Mouse (Mus musculus) intestine, embryonic 16.5 days (tissue): Measurements from ENCODE around the gene Asb16. TPM values are rescaled to one million over a fixed set of nuclear protein-coding genes. Genes with fewer than 3 reads are reported as not detected.

Source experiments
- ATAC-seq: fragments of 200-750 bp; cut with Nextera tagmentation; 2 replicates; pipeline ENCODE4 v1.8.0; 2017; ENCODE audit warnings: moderate TSS enrichment, moderate library complexity
- H3K27ac ChIP-seq: fragments of 300-500 bp; sonication (generic); 2 replicates; pipeline ENCODE4 v1.5.1; 2014; ENCODE audit warnings: mild to moderate bottlenecking, low read length
- H3K27me3 ChIP-seq: fragments of 300-500 bp; sonication (generic); replicated peaks from 2 replicates; pipeline ENCODE4 v1.6.1; 2014; ENCODE audit warnings: low read length, control low read depth, mixed read lengths; ENCODE audit not compliant: control insufficient read depth, insufficient read depth
- H3K36me3 ChIP-seq: fragments of 300-500 bp; sonication (generic); 2 replicates; pipeline ENCODE4 v1.6.1; 2014; ENCODE audit warnings: low read length, control low read depth; ENCODE audit not compliant: control insufficient read depth, insufficient read depth
- H3K4me1 ChIP-seq: fragments of 300-500 bp; sonication (generic); 2 replicates; pipeline ENCODE4 v1.6.1; 2014; ENCODE audit warnings: low read length, control low read depth, mixed read lengths; ENCODE audit not compliant: control insufficient read depth, insufficient read depth
- H3K4me2 ChIP-seq: fragments of 300-500 bp; sonication (generic); 2 replicates; pipeline ENCODE4 v1.6.1; 2014; ENCODE audit warnings: low read depth, low read length, control low read depth
- H3K4me3 ChIP-seq: fragments of 300-500 bp; sonication (generic); 2 replicates; pipeline ENCODE4 v1.5.1; 2014; ENCODE audit warnings: mild to moderate bottlenecking, low read length
- H3K9ac ChIP-seq: fragments of 300-500 bp; sonication (generic); 2 replicates; pipeline ENCODE4 v1.6.1; 2014; ENCODE audit warnings: low read depth, low read length
- H3K9me3 ChIP-seq: fragments of 300-500 bp; sonication (generic); 2 replicates; pipeline ENCODE4 v1.6.1; 2016; ENCODE audit warnings: low read length, control low read depth; ENCODE audit not compliant: control insufficient read depth
- WGBS: fragments of 180-500 bp; shearing (Covaris S2); extraction: QIAGEN DNeasy Blood & Tissue Kit; methylation state at CpG from one replicate; pipeline ENCODE4 v1.1.7; 2014; 5-methylcytosine and 5-hydroxymethylcytosine counted together
- polyA plus RNA-seq: library from polyadenylated mRNA; unstranded; fragments of >200 nt; fragmentation: Nextera tagmentation; extraction: Ambion mirVana; gene quantifications from 2 replicates; pipeline ENCODE4 v1.2.1, GENCODE M21; 2015

Gene Asb16
- polyA plus RNA-seq, 1 experiment from 2014 or later = 0.05 TPM

GRCm38 (mm10) chr11:102249351-102250090 is 19.0 kb upstream of the Asb16 start:
- Histone ChIP-seq H3K4me2 (peak overlapping the region; percentile 87), H3K36me3 (peaks cover 3% of the 10 kb centered on the region; the same call in 1 of the 2 replicates), H3K9me3 (no peaks in the 10 kb centered on the region), H3K27me3 (no peaks in the 10 kb centered on the region), H3K4me3 (peak overlapping the region; percentile 84), H3K4me1 (peaks cover 21% of the 10 kb centered on the region), H3K27ac (no peak overlapping the region; the same call in 1 of the 2 replicates), H3K9ac (peak overlapping the region; percentile 82)
- no peak for ATAC-seq
- WGBS = 11% methylated on average over 9 of the region's 9 CpGs

DNA sequence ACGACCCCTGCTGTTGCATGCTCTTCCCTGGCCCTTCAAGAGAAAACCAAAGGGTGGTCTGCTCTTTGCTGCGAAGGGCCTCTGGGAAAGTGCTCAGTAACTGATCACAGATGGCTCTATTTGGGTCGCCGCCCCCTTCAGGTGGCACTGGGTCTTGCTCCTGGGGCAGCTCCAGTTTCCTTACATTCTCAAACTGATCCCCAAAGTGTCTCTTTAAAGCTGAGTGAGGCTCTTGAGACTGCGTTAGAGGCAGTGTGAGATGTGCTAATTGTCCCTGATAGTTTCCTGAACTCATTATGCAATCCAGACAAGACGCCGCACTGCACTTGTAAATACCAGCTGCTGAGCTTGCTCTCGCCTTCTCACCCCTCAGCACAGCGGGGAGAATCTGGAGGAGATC is 11.0 kb upstream of the Asb16 start:
- no peak for ATAC-seq
- Histone ChIP-seq H3K27me3 (no peaks in the 10 kb centered on the region), H3K4me1 (no peaks in the 10 kb centered on the region), H3K9ac (no peak overlapping the region), H3K27ac (no peak overlapping the region), H3K36me3 (peaks cover 21% of the 10 kb centered on the region), H3K4me3 (no peak overlapping the region), H3K4me2 (no peak overlapping the region), H3K9me3 (no peaks in the 10 kb centered on the region)
- WGBS = 40% methylated on average over 9 of the region's 9 CpGs

GRCm38 (mm10) chr11:102258095-102258494 is 10.4 kb upstream of the Asb16 start:
- Histone ChIP-seq H3K4me2 (no peak overlapping the region), H3K4me3 (no peak overlapping the region), H3K27ac (no peak overlapping the region), H3K4me1 (no peaks in the 10 kb centered on the region), H3K36me3 (peaks cover 24% of the 10 kb centered on the region), H3K9me3 (no peaks in the 10 kb centered on the region), H3K27me3 (no peaks in the 10 kb centered on the region), H3K9ac (no peak overlapping the region)
- 80% methylated on average over 6 of the region's 6 CpGs for WGBS
- no peak for ATAC-seq

DNA sequence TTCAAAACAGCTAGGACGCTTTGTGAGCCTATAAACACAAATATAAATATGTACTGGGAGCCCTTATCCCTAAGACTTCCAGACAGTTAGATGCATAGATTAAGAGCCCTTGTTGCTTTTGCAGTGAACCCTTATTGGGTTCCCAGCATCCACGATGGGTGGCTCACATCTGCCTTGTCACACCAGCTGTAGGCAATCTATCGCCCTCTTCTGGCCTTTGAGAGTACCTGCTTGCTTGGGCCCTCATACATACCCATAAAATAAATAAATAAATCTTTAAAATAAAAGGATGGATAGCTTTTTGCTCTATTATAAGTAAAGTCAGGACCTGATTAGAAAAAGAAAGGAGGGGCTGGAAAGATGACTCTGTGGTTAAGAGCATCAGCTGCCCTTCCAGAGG is 10.0 kb upstream of the Asb16 start:
- Histone ChIP-seq H3K9me3 (no peaks in the 10 kb centered on the region), H3K4me3 (no peak overlapping the region), H3K4me1 (no peaks in the 10 kb centered on the region), H3K9ac (no peak overlapping the region), H3K36me3 (peaks cover 24% of the 10 kb centered on the region), H3K27me3 (no peaks in the 10 kb centered on the region), H3K27ac (no peak overlapping the region), H3K4me2 (no peak overlapping the region)
- ATAC-seq = no peak
- 88% methylated on average over 3 of the region's 3 CpGs for WGBS

DNA sequence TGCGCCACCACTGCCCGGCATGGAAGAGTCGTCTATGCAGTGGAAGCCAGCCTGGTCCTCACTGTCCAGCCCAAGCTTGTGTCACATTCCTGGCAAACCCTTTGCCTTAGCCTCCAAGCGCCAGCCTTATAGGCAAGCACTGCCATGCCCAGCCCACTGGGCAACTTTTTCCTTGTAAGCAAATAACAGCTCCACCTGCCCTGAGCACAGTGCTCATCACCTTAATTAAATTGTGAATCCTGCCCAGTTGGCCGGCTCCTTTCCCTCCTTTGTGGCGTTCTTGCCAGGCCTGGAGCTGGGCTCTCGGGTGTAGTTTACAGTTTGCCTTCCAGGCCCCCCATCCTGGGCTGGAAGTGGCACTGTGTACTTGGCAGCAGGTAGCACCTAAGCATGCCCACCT is 5.3 kb upstream of the Asb16 start:
- Histone ChIP-seq H3K36me3 (peaks cover 19% of the 10 kb centered on the region; the same call in 1 of the 2 replicates), H3K27me3 (no peaks in the 10 kb centered on the region), H3K4me2 (no peak overlapping the region), H3K4me3 (no peak overlapping the region), H3K4me1 (peaks cover 5% of the 10 kb centered on the region), H3K27ac (no peak overlapping the region), H3K9me3 (no peaks in the 10 kb centered on the region), H3K9ac (no peak overlapping the region)
- WGBS = 92% methylated on average over 7 of the region's 7 CpGs
- ATAC-seq = no peak

DNA sequence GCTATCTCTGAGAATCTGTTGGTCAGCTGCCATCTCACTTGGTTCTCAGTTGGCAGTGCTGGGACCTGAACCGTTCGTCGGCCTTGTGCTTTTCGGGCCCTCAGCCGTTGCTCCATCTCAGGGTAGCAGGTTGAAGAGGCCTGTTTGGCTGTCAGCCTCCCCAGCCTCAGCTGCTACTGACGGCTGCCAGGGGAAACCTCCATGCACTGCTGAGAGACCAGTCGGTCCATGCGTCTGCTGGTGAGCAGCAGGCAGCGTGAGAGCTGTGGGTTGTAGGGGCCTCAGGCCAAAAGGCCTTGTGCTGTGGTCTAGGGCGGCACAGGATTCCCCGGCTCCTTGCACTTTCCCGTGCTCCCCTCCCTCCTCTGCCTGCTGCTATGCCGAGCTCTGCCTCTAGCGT is 2.7 kb upstream of the Asb16 start:
- Histone ChIP-seq H3K4me1 (peaks cover 5% of the 10 kb centered on the region), H3K27me3 (no peaks in the 10 kb centered on the region), H3K4me3 (no peak overlapping the region), H3K27ac (no peak overlapping the region), H3K9me3 (no peaks in the 10 kb centered on the region), H3K36me3 (peaks cover 13% of the 10 kb centered on the region; the same call in 1 of the 2 replicates), H3K4me2 (no peak overlapping the region), H3K9ac (no peak overlapping the region)
- WGBS = 61% methylated on average over 14 of the region's 14 CpGs
- peak; percentile 15; the same call in 1 of the 2 replicates for ATAC-seq

DNA sequence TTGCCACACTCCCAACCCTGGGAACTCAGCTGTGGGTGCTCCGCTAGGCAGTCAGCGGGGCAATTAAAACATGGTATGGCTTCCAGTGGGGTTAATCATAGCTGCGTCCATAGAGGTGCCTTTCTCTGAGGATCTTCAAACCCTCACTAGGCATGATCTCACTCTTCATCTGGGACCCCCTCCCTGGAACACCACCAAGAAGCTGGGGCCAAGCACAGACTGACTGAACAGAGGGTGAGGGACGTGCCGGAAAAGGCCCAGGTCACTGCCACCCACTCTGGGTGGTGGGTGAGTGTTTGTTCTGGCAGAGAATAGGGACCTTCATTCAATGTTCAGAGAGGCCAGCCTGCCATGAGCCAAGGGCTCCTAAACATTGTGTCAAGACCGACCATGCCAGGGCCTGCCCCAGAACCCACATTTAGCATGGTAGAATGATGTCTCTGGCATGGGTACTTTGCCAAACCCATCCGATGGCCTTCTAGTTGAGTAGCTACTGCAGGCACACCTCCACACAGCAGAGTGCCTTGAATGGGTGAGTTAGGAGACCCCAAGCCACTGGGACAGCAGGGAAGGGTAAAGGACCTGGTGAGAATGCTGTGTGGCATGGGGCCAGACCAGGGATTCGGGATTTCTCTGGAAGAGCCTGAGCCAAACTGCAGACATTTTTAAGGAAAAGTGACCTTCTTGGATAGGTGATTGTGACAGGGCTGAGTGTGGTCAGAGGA is 1.8 kb upstream of the Asb16 start:
- Histone ChIP-seq H3K9ac (no peak overlapping the region), H3K27me3 (no peaks in the 10 kb centered on the region), H3K9me3 (no peaks in the 10 kb centered on the region), H3K36me3 (peaks cover 13% of the 10 kb centered on the region; the same call in 1 of the 2 replicates), H3K27ac (no peak overlapping the region), H3K4me1 (peaks cover 5% of the 10 kb centered on the region), H3K4me2 (no peak overlapping the region), H3K4me3 (no peak overlapping the region)
- 0 out of 2 replicates have a peak, but pooled peaks have one; percentile 7 for ATAC-seq
- 91% methylated on average over 8 of the region's 8 CpGs for WGBS

- no peak overlapping the region for H3K4me2 ChIP-seq
- peak; percentile 58 for ATAC-seq
Measured at GRCm38 (mm10) chr11:102267480-102267879, 1.1 kb upstream of the Asb16 start.

GRCm38 (mm10) chr11:102276411-102276915 is 7.9 kb downstream of the Asb16 start:
- H3K27me3 ChIP-seq = no peaks in the 10 kb centered on the region
- peak overlapping the region; percentile 90 for H3K4me2 ChIP-seq
- H3K9ac ChIP-seq = peak overlapping the region; percentile 69
- no peaks in the 10 kb centered on the region for H3K9me3 ChIP-seq
- H3K27ac ChIP-seq = no peak overlapping the region
- WGBS = 2% methylated on average over 33 of the region's 33 CpGs
- H3K4me1 ChIP-seq = peaks cover 10% of the 10 kb centered on the region
- no peaks in the 10 kb centered on the region for H3K36me3 ChIP-seq
- peak; percentile 82 for ATAC-seq
- peak overlapping the region; percentile 42 for H3K4me3 ChIP-seq

More at GRCm38 (mm10) chr11:102267480-102267879, 1.1 kb upstream of the Asb16 start:
- no peaks in the 10 kb centered on the region for H3K27me3 ChIP-seq
- no peaks in the 10 kb centered on the region for H3K9me3 ChIP-seq
- H3K36me3 ChIP-seq = peaks cover 7% of the 10 kb centered on the region; the same call in 1 of the 2 replicates
- no peak overlapping the region for H3K4me3 ChIP-seq
- no peak overlapping the region for H3K27ac ChIP-seq
- 5% methylated on average over 11 of the region's 11 CpGs for WGBS
- peaks cover 5% of the 10 kb centered on the region for H3K4me1 ChIP-seq
- H3K9ac ChIP-seq = peak overlapping the region; percentile 19; the same call in 1 of the 2 replicates
